Mouse (Mus musculus) thymus, postnatal 25 days (tissue): Measurements from ENCODE around the gene Gm10663.

ENCODE experiments used
- DNase-seq: peaks from one replicate; pipeline ENCODE4 v3.0.0; 2022

The Gm10663 gene

GRCm38 (mm10) chr8:65088120-65088519, 13.3 kb downstream of the Gm10663 start:
- DNase-seq = no peak

- DNase-seq = no peak
These were observed 14.9 kb downstream of the Gm10663 start for GRCm38 (mm10) chr8:65089781-65090180.

GRCm38 (mm10) chr8:65097760-65098415, 23.1 kb downstream of the Gm10663 start:
- DNase-seq = no peak

GRCm38 (mm10) chr8:65099735-65100134, 24.9 kb downstream of the Gm10663 start:
- no peak for DNase-seq

- no peak for DNase-seq
These were observed 28.8 kb downstream of the Gm10663 start for GRCm38 (mm10) chr8:65103632-65104031.

- DNase-seq = no peak
These were observed 29.2 kb downstream of the Gm10663 start for GRCm38 (mm10) chr8:65104041-65104440.

- DNase-seq = no peak
These were observed 33.3 kb downstream of the Gm10663 start for GRCm38 (mm10) chr8:65107936-65108718.

- no peak for DNase-seq
These were observed 34.1 kb downstream of the Gm10663 start for GRCm38 (mm10) chr8:65108936-65109335.

- peak; percentile 31 for DNase-seq
These were observed 35.5 kb downstream of the Gm10663 start for GRCm38 (mm10) chr8:65110285-65110691.

- no peak for DNase-seq
These were observed 37.3 kb downstream of the Gm10663 start for GRCm38 (mm10) chr8:65112092-65112491.

- DNase-seq = no peak
These were observed 51.2 kb downstream of the Gm10663 start for GRCm38 (mm10) chr8:65126014-65126413.

- no peak for DNase-seq
These were observed 51.6 kb downstream of the Gm10663 start for GRCm38 (mm10) chr8:65126454-65126853.
